Mouse (Mus musculus): ENCODE data around the gene Xrn2. TPM values are rescaled to one million over a fixed set of nuclear protein-coding genes. Genes with fewer than 3 reads are reported as not detected.

Xrn2 gene
- polyA plus RNA-seq (2012; rRNA removed) = 62.7 and 68.4 TPM in 2 replicates

DNA sequence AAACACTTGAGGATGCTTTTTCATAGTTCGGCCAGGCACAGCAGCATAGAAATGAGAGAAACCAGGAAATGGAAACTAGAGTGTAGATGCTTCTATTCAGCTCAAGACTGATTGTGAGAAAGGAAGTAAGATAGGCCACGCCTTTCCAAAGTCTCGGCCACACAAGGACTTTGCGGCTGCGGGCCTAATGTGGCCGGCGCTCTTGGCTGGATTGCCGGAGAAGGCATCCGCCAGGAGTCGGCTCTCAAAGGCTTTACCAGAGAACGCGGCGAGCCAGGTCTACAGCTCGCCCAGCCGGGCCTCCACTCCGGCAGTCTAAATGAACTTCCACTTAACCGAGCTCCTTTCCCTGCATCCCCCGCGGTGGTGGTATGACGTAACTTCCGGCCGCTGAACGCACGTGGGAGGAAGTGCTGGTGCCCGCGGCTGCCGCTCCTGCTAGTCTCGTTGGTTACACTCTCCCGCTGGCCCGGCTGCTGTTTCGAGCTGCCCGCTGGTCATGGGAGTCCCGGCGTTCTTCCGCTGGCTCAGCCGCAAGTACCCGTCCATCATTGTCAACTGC, at the start of gene Xrn2:
TSS of gene Xrn2 (plus strand) at position 374 of the 562 bp plus-strand sequence.

DNA sequence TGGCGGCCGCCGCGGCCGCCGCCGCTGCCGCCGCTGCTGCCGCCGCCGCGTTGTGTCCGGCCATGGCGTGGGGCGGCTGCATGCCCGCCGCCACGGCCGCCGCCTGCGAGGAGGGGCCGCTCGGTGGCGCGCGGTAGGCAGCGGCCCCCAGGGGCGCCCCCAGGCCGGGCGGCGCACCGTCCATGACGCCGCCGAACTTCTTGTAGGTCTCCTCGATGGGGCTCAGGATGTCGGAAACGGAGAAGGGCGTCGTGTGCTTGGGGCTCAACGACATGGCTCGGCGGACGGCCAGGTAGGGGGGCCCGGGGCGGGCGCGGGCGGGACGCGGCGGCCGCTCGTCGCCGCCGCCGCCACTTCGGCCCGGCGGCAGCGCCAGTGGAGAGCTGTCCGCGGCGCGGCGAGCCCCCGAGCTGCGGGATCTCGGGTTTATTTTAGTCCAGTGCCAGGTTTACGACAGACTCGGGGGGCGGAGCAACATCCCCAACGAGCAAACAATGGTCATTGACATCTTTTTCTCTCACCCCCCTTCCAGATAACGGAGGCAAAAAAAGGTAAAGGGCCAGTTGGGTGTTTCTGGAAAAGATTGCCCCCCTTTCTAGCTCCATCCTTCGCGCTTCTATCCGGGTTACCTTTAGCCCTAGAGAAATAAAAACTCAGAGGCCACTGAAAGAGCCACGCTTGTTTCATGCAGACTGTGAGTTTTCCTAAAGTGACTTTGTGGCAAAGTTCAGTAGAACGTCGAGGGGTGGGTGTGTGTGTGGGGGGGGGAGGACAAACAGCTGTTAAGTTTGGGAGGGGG, 72.5 kb downstream of the Xrn2 start, which contains the start of gene Nkx2-4:
TSS of gene Nkx2-4 (minus strand) at position 374 of the 799 bp plus-strand sequence.

Other genes with a start within 250 kb of the Xrn2 start
- 13.5 and 14.6 TPM in 2 replicates for gene Kiz, start 157.1 kb upstream of the Xrn2 start, polyA plus RNA-seq (2012; rRNA removed)
- gene Nkx2-4, start 72.4 kb downstream of the Xrn2 start, polyA plus RNA-seq (2012; rRNA removed) = 0.63 and 0.91 TPM in 2 replicates
- gene Nkx2-2, start 181.2 kb downstream of the Xrn2 start, polyA plus RNA-seq (2012; rRNA removed) = 5.4 and 7.2 TPM in 2 replicates